Mouse (Mus musculus) left cerebral cortex, adult 11 months (tissue): ENCODE results near the gene Cryzl2.

Experiments used
- DNase-seq: peaks from one replicate; pipeline ENCODE4 v3.0.0; 2022; ENCODE audit warnings: low spot score

The Cryzl2 gene

DNA sequence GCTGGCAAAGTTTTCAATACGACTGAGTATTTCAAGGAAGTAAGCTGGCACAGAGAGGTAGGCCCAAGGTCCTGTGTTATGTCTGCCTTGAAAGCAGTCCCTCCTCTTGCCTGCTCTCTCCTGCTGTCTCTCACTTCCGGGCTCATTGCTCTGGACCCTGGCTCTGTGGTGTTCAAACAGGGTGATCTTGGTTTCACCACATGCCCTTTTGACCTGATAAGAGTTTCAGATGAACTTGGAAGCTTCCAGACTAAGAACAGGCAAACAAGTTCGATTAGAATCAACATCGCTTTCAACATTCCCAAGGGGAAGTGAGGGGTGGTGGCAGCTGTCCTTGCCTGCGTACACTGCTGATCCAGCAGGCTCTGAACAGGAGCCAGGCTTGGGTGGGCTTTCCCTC lies 68.2 kb downstream of the Cryzl2 start:
- DNase-seq = no peak

GRCm38 (mm10) chr1:157532826-157533460 lies 74.6 kb downstream of the Cryzl2 start:
- no peak for DNase-seq

- no peak for DNase-seq
Measured at GRCm38 (mm10) chr1:157535571-157535970, 77.2 kb downstream of the Cryzl2 start.

GRCm38 (mm10) chr1:157536471-157536870 lies 78.1 kb downstream of the Cryzl2 start:
- peak; percentile 33 for DNase-seq

DNA sequence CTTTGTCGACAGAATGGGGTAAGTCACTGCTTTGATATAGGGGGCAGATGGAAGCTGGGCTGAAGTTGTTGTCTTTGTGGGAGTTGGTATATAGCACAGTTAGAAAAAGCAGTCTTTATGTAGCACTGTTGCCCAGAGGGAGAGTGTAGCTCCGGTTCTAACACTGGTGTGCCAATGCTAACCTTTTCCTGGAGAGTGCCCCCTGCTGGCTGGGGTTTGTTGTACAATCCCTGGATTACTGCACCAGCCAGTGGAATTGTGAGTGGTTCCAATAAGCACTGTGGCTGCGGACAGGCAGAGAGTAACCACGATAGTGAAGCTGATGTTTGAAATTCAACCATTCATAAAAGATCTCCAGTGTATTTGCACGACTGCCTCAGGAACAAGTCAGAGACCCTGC lies 79.3 kb downstream of the Cryzl2 start:
- DNase-seq = no peak
